Mouse (Mus musculus): ENCODE results near the gene Spin2-ps6.
"Not testable (repeated sequence)": the region's sequence is repeated elsewhere in the genome, so short reads cannot be mapped to it uniquely, and the experiment has no call there.

Spin2-ps6 gene

DNA sequence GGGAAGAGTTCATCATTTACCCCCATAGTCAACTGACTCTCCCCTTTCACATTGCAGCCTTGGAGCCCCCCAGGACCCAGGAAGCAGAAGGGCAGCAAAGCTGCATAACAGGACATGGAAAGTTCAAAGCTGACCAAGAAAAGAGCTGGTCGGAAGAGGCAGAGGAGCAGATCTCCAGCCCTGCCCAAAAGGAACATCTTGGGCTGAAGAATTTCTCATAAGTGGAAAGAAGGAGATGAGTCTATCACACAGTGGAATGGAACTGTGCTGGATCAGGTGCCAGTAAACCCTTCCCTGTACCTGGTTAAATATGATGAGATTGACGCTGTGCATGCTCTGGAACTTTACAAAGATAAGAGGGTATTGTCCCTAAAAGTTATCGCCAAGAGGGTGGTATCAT lies at the start of gene Spin2-ps6:
Gene Spin2-ps6, plus strand, starts transcription at position 301 of the 400 bp plus-strand sequence.
- not testable (repeated sequence) for DNase-seq (ENCODE audit: low read depth)
